Mouse (Mus musculus) MEL (cell line): Measurements from ENCODE around the gene Samhd1.

Experiments used
- CHD1 ChIP-seq: IDR thresholded peaks from 2 replicates; pipeline ENCODE4 v1.6.1; 2012; ENCODE audit warnings: low read depth, mild to moderate bottlenecking, inconsistent platforms, low read length, improper control_type of control experiment
- CTCF ChIP-seq, 3 experiments: IDR thresholded peaks in 2 of 3; conservative IDR thresholded peaks in 1 of 3; 2 replicates each; pipeline ENCODE4 v1.5.1; 2011 to 2012; ENCODE audit warnings: low read length in 3 of 3, low read depth in 2 of 3, mild to moderate bottlenecking in 2 of 3, improper control_type of control experiment in 1 of 3, inconsistent platforms in 1 of 3, mixed read lengths in 1 of 3, moderate library complexity in 1 of 3; ENCODE audit not compliant: control insufficient read depth in 1 of 3, insufficient read depth in 1 of 3, poor library complexity in 1 of 3, severe bottlenecking in 1 of 3
- HCFC1 ChIP-seq: IDR thresholded peaks from 2 replicates; pipeline ENCODE4 v1.6.1; 2012; ENCODE audit warnings: low read depth, mild to moderate bottlenecking, inconsistent platforms, low read length, improper control_type of control experiment, moderate library complexity
- JUND ChIP-seq: IDR thresholded peaks from 2 replicates; pipeline ENCODE4 v1.6.1; 2011; ENCODE audit warnings: low read depth, mild to moderate bottlenecking, improper control_type of control experiment, low read length
- POLR2A ChIP-seq, 2 experiments: IDR thresholded peaks; 2 replicates each; pipeline ENCODE4 v1.6.1; 2011 to 2012; ENCODE audit warnings: low read length in 2 of 2, mild to moderate bottlenecking in 2 of 2, control low read depth in 1 of 2, improper control_type of control experiment in 1 of 2, low read depth in 1 of 2, moderate library complexity in 1 of 2; ENCODE audit not compliant: control insufficient read depth in 1 of 2, insufficient read depth in 1 of 2, poor library complexity in 1 of 2
- SIN3A ChIP-seq: IDR thresholded peaks from 2 replicates; pipeline ENCODE4 v1.6.1; 2012; ENCODE audit warnings: low read length, improper control_type of control experiment, inconsistent platforms
- ZNF384 ChIP-seq: IDR thresholded peaks from 2 replicates; pipeline ENCODE4 v1.6.1; 2012; ENCODE audit warnings: low read depth, mild to moderate bottlenecking, inconsistent platforms, low read length, improper control_type of control experiment

DNA sequence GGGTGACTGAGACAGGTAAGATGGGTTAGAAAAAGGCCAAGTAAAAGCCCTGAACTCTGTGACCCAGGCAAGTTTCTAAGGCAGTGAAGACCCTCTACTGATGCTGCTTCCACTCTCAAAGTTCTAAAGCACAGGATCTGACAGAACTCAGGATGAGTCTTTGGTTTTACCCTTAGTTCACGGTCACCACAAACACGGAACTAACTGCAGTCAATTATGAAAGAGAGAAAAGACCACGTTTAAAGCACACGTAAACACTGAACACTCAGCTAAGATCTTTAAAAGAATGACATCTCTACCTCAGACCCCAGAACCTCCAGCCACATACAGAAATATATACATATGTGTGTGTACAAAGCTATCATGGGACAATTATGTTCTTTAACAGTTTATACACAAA is 6.0 kb downstream of the Samhd1 start:
- TF ChIP-seq POLR2A (IDR thresholded peaks at IDR 0.05; ENCODE audit: control insufficient read depth in 1 of 2, insufficient read depth in 1 of 2, low read depth in 1 of 2, low read length in 2 of 2, poor library complexity in 1 of 2), result no peak
- TF ChIP-seq CTCF (IDR thresholded peaks at IDR 0.05 in 2 of 3, conservative IDR thresholded peaks at IDR 0.05 in 1 of 3; ENCODE audit: control insufficient read depth in 1 of 3, insufficient read depth in 1 of 3, low read depth in 2 of 3, low read length in 3 of 3, poor library complexity in 1 of 3, severe bottlenecking in 1 of 3), result no peak
- TF ChIP-seq JUND, result no peak
- TF ChIP-seq SIN3A, result no peak
- no peak for TF ChIP-seq CHD1
- TF ChIP-seq ZNF384, result no peak
- TF ChIP-seq HCFC1, result no peak
